ENCODE assay signal across 17 mouse cellular contexts in genomic region chr19:7321391-7321790, GRCm38 (mm10).
"Had no signal": no experiment of that assay in that cellular context is flagged by ENCODE, and none has a peak within 500 bp of the region (broad histone marks: within the 10 kb centered on the region; RNA-seq: fewer than 3 reads in every experiment).

No protein-coding gene starts in this region.

- H3K4me3 ChIP-seq: midbrain, embryonic 10.5 days; midbrain, embryonic 12.5 days; myocyte; neural tube, embryonic 13.5 days; neural tube, embryonic 15.5 days had no signal

- DNase-seq: lung, embryonic 14.5 days; lung, postnatal 10 days; lung, postnatal 4 days; midbrain, embryonic 14.5 days; retina, postnatal 1 day; right cerebral cortex, adult 18-20 months; right cerebral cortex, postnatal 25 days; right cerebral cortex, postnatal 4 days; spleen, adult 18-20 months; thymus, adult 18-20 months; thymus, postnatal 14 days; thymus, postnatal 36 days had no signal

- H3K27ac ChIP-seq: midbrain, embryonic 10.5 days; midbrain, embryonic 12.5 days; neural tube, embryonic 13.5 days; neural tube, embryonic 15.5 days had no signal
